Mouse (Mus musculus): ENCODE results near the gene Ankrd35. TPM values are rescaled to one million over a fixed set of nuclear protein-coding genes. Genes with fewer than 3 reads are reported as not detected.
"Not testable (repeated sequence)": the region's sequence is repeated elsewhere in the genome, so short reads cannot be mapped to it uniquely, and the experiment has no call there.

The Ankrd35 gene
- polyA plus RNA-seq, 1 experiment = 3.6 TPM

GRCm38 (mm10) chr3:96684151-96684821 is 14.4 kb downstream of the Ankrd35 start:
- TF ChIP-seq POLR2A (IDR thresholded peaks at IDR 0.05; ENCODE audit: borderline replicate concordance, extremely low read depth, low read depth, low read length) = no peak
- no peak for TF ChIP-seq CTCF (IDR thresholded peaks at IDR 0.05; ENCODE audit: insufficient read depth, low read length)
- no peak for DNase-seq
- WGBS = 49% methylated on average over 17 of the region's 17 CpGs
- no peak overlapping the region for H3K4me3 ChIP-seq (replicated peaks; ENCODE audit: extremely low read depth, low read depth, low read length)
- H3K4me1 ChIP-seq (ENCODE audit: control insufficient read depth, insufficient read depth, low read length) = no peaks in the 10 kb centered on the region

GRCm38 (mm10) chr3:96684822-96685156 is 14.9 kb downstream of the Ankrd35 start:
- Histone ChIP-seq H3K4me3 (replicated peaks; ENCODE audit: extremely low read depth, low read depth, low read length) (no peak overlapping the region), H3K4me1 (ENCODE audit: control insufficient read depth, insufficient read depth, low read length) (no peaks in the 10 kb centered on the region)
- 22% methylated on average over 28 of the region's 28 CpGs for WGBS
- no peak for TF ChIP-seq CTCF (IDR thresholded peaks at IDR 0.05; ENCODE audit: insufficient read depth, low read length)
- TF ChIP-seq POLR2A (IDR thresholded peaks at IDR 0.05; ENCODE audit: borderline replicate concordance, extremely low read depth, low read depth, low read length) = no peak
- DNase-seq = no peak

GRCm38 (mm10) chr3:96686057-96686456 is 16.1 kb downstream of the Ankrd35 start:
- 89% methylated on average over 5 of the region's 5 CpGs for WGBS
- DNase-seq; H3K4me1 ChIP-seq (ENCODE audit: control insufficient read depth, insufficient read depth, low read length); H3K4me3 ChIP-seq (replicated peaks; ENCODE audit: extremely low read depth, low read depth, low read length): not testable (repeated sequence)

- no peak for DNase-seq
- TF ChIP-seq POLR2A (IDR thresholded peaks at IDR 0.05; ENCODE audit: borderline replicate concordance, extremely low read depth, low read depth, low read length) (no peak), CTCF (IDR thresholded peaks at IDR 0.05; ENCODE audit: insufficient read depth, low read length) (no peak)
- no peak overlapping the region for H3K4me3 ChIP-seq (replicated peaks; ENCODE audit: extremely low read depth, low read depth, low read length)
- 71% methylated on average over 11 of the region's 11 CpGs for WGBS
- no peaks in the 10 kb centered on the region for H3K4me1 ChIP-seq (ENCODE audit: control insufficient read depth, insufficient read depth, low read length)
These were observed 18.9 kb downstream of the Ankrd35 start for GRCm38 (mm10) chr3:96688854-96689253.

GRCm38 (mm10) chr3:96690298-96690697 is 20.4 kb downstream of the Ankrd35 start:
- no peaks in the 10 kb centered on the region for H3K4me1 ChIP-seq (ENCODE audit: control insufficient read depth, insufficient read depth, low read length)
- TF ChIP-seq CTCF (IDR thresholded peaks at IDR 0.05; ENCODE audit: insufficient read depth, low read length) (0 out of 2 replicates have a peak, but pooled peaks have one; percentile 4), POLR2A (IDR thresholded peaks at IDR 0.05; ENCODE audit: borderline replicate concordance, extremely low read depth, low read depth, low read length) (no peak)
- 52% methylated on average over 3 of the region's 3 CpGs for WGBS
- no peak for DNase-seq
- no peak overlapping the region for H3K4me3 ChIP-seq (replicated peaks; ENCODE audit: extremely low read depth, low read depth, low read length)

- Histone ChIP-seq H3K4me3 (replicated peaks; ENCODE audit: extremely low read depth, low read depth, low read length) (no peak overlapping the region), H3K4me1 (ENCODE audit: control insufficient read depth, insufficient read depth, low read length) (0 out of 2 replicates have a peak, but pooled peaks cover 4% of the 10 kb centered on the region)
- no peak for TF ChIP-seq POLR2A (IDR thresholded peaks at IDR 0.05; ENCODE audit: borderline replicate concordance, extremely low read depth, low read depth, low read length)
- TF ChIP-seq CTCF (IDR thresholded peaks at IDR 0.05; ENCODE audit: insufficient read depth, low read length) = no peak
- WGBS = 21% methylated on average over 3 of the region's 3 CpGs
- no peak for DNase-seq
These were observed 22.6 kb downstream of the Ankrd35 start for GRCm38 (mm10) chr3:96692506-96692905.

GRCm38 (mm10) chr3:96693579-96693978 is 23.6 kb downstream of the Ankrd35 start:
- no peak for DNase-seq
- 55% methylated on average over 1 of the region's 1 CpGs for WGBS
- TF ChIP-seq POLR2A (IDR thresholded peaks at IDR 0.05; ENCODE audit: borderline replicate concordance, extremely low read depth, low read depth, low read length) (no peak), CTCF (IDR thresholded peaks at IDR 0.05; ENCODE audit: insufficient read depth, low read length) (no peak)
- Histone ChIP-seq H3K4me3 (replicated peaks; ENCODE audit: extremely low read depth, low read depth, low read length) (no peak overlapping the region), H3K4me1 (ENCODE audit: control insufficient read depth, insufficient read depth, low read length) (0 out of 2 replicates have a peak, but pooled peaks cover 4% of the 10 kb centered on the region)

GRCm38 (mm10) chr3:96696198-96696765 is 26.4 kb downstream of the Ankrd35 start, which contains the start of gene Pias3:
TSS of gene Pias3 (plus strand) at chr3:96696384.
- TF ChIP-seq CTCF (IDR thresholded peaks at IDR 0.05; ENCODE audit: insufficient read depth, low read length) (no peak), POLR2A (IDR thresholded peaks at IDR 0.05; ENCODE audit: borderline replicate concordance, extremely low read depth, low read depth, low read length) (peak; percentile 75; the same call in 1 of the 2 replicates)
- under 1% methylated on average over 35 of the region's 35 CpGs for WGBS
- DNase-seq = peak; percentile 84

GRCm38 (mm10) chr3:96696766-96697732 is 27.1 kb downstream of the Ankrd35 start:
- Histone ChIP-seq H3K4me1 (ENCODE audit: control insufficient read depth, insufficient read depth, low read length) (0 out of 2 replicates have a peak, but pooled peaks cover 4% of the 10 kb centered on the region), H3K4me3 (replicated peaks; ENCODE audit: extremely low read depth, low read depth, low read length) (peak overlapping the region; percentile 99)
- TF ChIP-seq CTCF (IDR thresholded peaks at IDR 0.05; ENCODE audit: insufficient read depth, low read length) = no peak
- peak; percentile 61 for TF ChIP-seq POLR2A (IDR thresholded peaks at IDR 0.05; ENCODE audit: borderline replicate concordance, extremely low read depth, low read depth, low read length)
- WGBS = under 1% methylated on average over 83 of the region's 85 CpGs
- DNase-seq = peak; percentile 93

More at GRCm38 (mm10) chr3:96696198-96696765, 26.4 kb downstream of the Ankrd35 start, which contains the start of gene Pias3:
- peak within 1 kb of the TSS; percentile 99 for H3K4me3 ChIP-seq (replicated peaks; ENCODE audit: extremely low read depth, low read depth, low read length)
- 0 out of 2 replicates have a peak, but pooled peaks cover 4% of the 10 kb centered on the region for H3K4me1 ChIP-seq (ENCODE audit: control insufficient read depth, insufficient read depth, low read length)
